Mouse (Mus musculus): Measurements from ENCODE around the gene Gli3. TPM values are rescaled to one million over a fixed set of nuclear protein-coding genes. Genes with fewer than 3 reads are reported as not detected.

Gli3 gene
- polyA plus RNA-seq, 1 experiment from 2014 or later, result 13.7 TPM

- Histone ChIP-seq H3K9ac (no peak overlapping the region), H3K9me3 (replicated peaks) (no peaks in the 10 kb centered on the region), H3K27ac (no peak overlapping the region), H3K4me1 (peaks cover 57% of the 10 kb centered on the region), H3K27me3 (no peaks in the 10 kb centered on the region), H3K4me2 (no peak overlapping the region), H3K4me3 (replicated peaks) (no peak overlapping the region), H3K36me3 (no peaks in the 10 kb centered on the region)
- 33% methylated on average over 5 of the region's 5 CpGs for WGBS
- no peak for ATAC-seq (replicated peaks; ENCODE audit: low FRiP score)
These were observed 79.0 kb downstream of the Gli3 start for GRCm38 (mm10) chr13:15542053-15542452.

- Histone ChIP-seq H3K9ac (no peak overlapping the region), H3K4me1 (peaks cover 44% of the 10 kb centered on the region), H3K4me2 (0 out of 2 replicates have a peak overlapping the region, but pooled peaks have one; percentile 7), H3K27ac (peak overlapping the region; percentile 61), H3K9me3 (replicated peaks) (no peaks in the 10 kb centered on the region), H3K36me3 (peaks cover 5% of the 10 kb centered on the region; the same call in 1 of the 2 replicates), H3K4me3 (replicated peaks) (no peak overlapping the region), H3K27me3 (no peaks in the 10 kb centered on the region)
- no peak for ATAC-seq (replicated peaks; ENCODE audit: low FRiP score)
- 58% methylated on average over 12 of the region's 12 CpGs for WGBS
These were observed 80.3 kb downstream of the Gli3 start for GRCm38 (mm10) chr13:15543169-15543887.

GRCm38 (mm10) chr13:15543888-15544640 is 81.0 kb downstream of the Gli3 start:
- 19% methylated on average over 7 of the region's 7 CpGs for WGBS
- Histone ChIP-seq H3K4me2 (0 out of 2 replicates have a peak overlapping the region, but pooled peaks have one; percentile 7), H3K36me3 (peaks cover 7% of the 10 kb centered on the region; the same call in 1 of the 2 replicates), H3K9me3 (replicated peaks) (no peaks in the 10 kb centered on the region), H3K4me3 (replicated peaks) (no peak overlapping the region), H3K27me3 (no peaks in the 10 kb centered on the region), H3K4me1 (peaks cover 42% of the 10 kb centered on the region), H3K9ac (no peak overlapping the region), H3K27ac (peak overlapping the region; percentile 61)
- peak; percentile 83 for ATAC-seq (replicated peaks; ENCODE audit: low FRiP score)

- no peak for ATAC-seq (replicated peaks; ENCODE audit: low FRiP score)
- Histone ChIP-seq H3K36me3 (peaks cover 7% of the 10 kb centered on the region; the same call in 1 of the 2 replicates), H3K27ac (no peak overlapping the region), H3K4me3 (replicated peaks) (no peak overlapping the region), H3K27me3 (no peaks in the 10 kb centered on the region), H3K9ac (no peak overlapping the region), H3K9me3 (replicated peaks) (no peaks in the 10 kb centered on the region), H3K4me2 (no peak overlapping the region), H3K4me1 (peaks cover 44% of the 10 kb centered on the region)
- 47% methylated on average over 4 of the region's 4 CpGs for WGBS
These were observed 82.4 kb downstream of the Gli3 start for GRCm38 (mm10) chr13:15545346-15545896.

- Histone ChIP-seq H3K27me3 (no peaks in the 10 kb centered on the region), H3K36me3 (peaks cover 7% of the 10 kb centered on the region; the same call in 1 of the 2 replicates), H3K27ac (no peak overlapping the region), H3K9ac (no peak overlapping the region), H3K4me2 (no peak overlapping the region), H3K4me3 (replicated peaks) (no peak overlapping the region), H3K9me3 (replicated peaks) (no peaks in the 10 kb centered on the region), H3K4me1 (peaks cover 50% of the 10 kb centered on the region)
- 76% methylated on average over 4 of the region's 4 CpGs for WGBS
- ATAC-seq (replicated peaks; ENCODE audit: low FRiP score), result no peak
These were observed 83.2 kb downstream of the Gli3 start for GRCm38 (mm10) chr13:15546258-15546657.

- no peak overlapping the region for H3K27ac ChIP-seq
- H3K27me3 ChIP-seq, result no peaks in the 10 kb centered on the region
- no peak for ATAC-seq (replicated peaks; ENCODE audit: low FRiP score)
- H3K4me3 ChIP-seq (replicated peaks), result no peak overlapping the region
- H3K9me3 ChIP-seq (replicated peaks), result no peaks in the 10 kb centered on the region
- H3K4me1 ChIP-seq, result peaks cover 27% of the 10 kb centered on the region
- H3K9ac ChIP-seq, result no peak overlapping the region
- no peak overlapping the region for H3K4me2 ChIP-seq
- peaks cover 7% of the 10 kb centered on the region; the same call in 1 of the 2 replicates for H3K36me3 ChIP-seq
- 36% methylated on average over 6 of the region's 6 CpGs for WGBS
These were observed 86.4 kb downstream of the Gli3 start for GRCm38 (mm10) chr13:15549466-15549865.

GRCm38 (mm10) chr13:15550027-15550602 is 87.1 kb downstream of the Gli3 start:
- no peak for ATAC-seq (replicated peaks; ENCODE audit: low FRiP score)
- Histone ChIP-seq H3K9ac (no peak overlapping the region), H3K36me3 (peaks cover 7% of the 10 kb centered on the region; the same call in 1 of the 2 replicates), H3K27me3 (no peaks in the 10 kb centered on the region), H3K27ac (no peak overlapping the region), H3K4me2 (no peak overlapping the region), H3K9me3 (replicated peaks) (no peaks in the 10 kb centered on the region), H3K4me3 (replicated peaks) (no peak overlapping the region), H3K4me1 (peaks cover 20% of the 10 kb centered on the region)
- WGBS, result 62% methylated on average over 8 of the region's 8 CpGs

GRCm38 (mm10) chr13:15550731-15551130 is 87.7 kb downstream of the Gli3 start:
- H3K4me1 ChIP-seq, result peaks cover 14% of the 10 kb centered on the region
- WGBS, result 62% methylated on average over 6 of the region's 6 CpGs
- H3K9ac ChIP-seq, result no peak overlapping the region
- no peaks in the 10 kb centered on the region for H3K27me3 ChIP-seq
- H3K27ac ChIP-seq, result no peak overlapping the region
- peaks cover 7% of the 10 kb centered on the region; the same call in 1 of the 2 replicates for H3K36me3 ChIP-seq
- H3K9me3 ChIP-seq (replicated peaks), result no peaks in the 10 kb centered on the region
- ATAC-seq (replicated peaks; ENCODE audit: low FRiP score), result peak; percentile 37; the same call in 1 of the 2 replicates
- no peak overlapping the region for H3K4me3 ChIP-seq (replicated peaks)
- no peak overlapping the region for H3K4me2 ChIP-seq

GRCm38 (mm10) chr13:15552009-15552408 is 89.0 kb downstream of the Gli3 start:
- Histone ChIP-seq H3K36me3 (peaks cover 7% of the 10 kb centered on the region; the same call in 1 of the 2 replicates), H3K27me3 (no peaks in the 10 kb centered on the region), H3K27ac (no peak overlapping the region), H3K4me3 (replicated peaks) (no peak overlapping the region), H3K9me3 (replicated peaks) (no peaks in the 10 kb centered on the region), H3K4me2 (no peak overlapping the region), H3K9ac (no peak overlapping the region), H3K4me1 (peaks cover 14% of the 10 kb centered on the region; the same call in 1 of the 2 replicates)
- ATAC-seq (replicated peaks; ENCODE audit: low FRiP score), result no peak
- 85% methylated on average over 3 of the region's 3 CpGs for WGBS

- H3K4me2 ChIP-seq, result no peak overlapping the region
- WGBS, result 47% methylated on average over 2 of the region's 2 CpGs
- no peaks in the 10 kb centered on the region for H3K27me3 ChIP-seq
- no peak overlapping the region for H3K27ac ChIP-seq
- no peak; the same call in 1 of the 2 replicates for ATAC-seq (replicated peaks; ENCODE audit: low FRiP score)
- H3K4me3 ChIP-seq (replicated peaks), result no peak overlapping the region
- no peaks in the 10 kb centered on the region for H3K36me3 ChIP-seq
- H3K9me3 ChIP-seq (replicated peaks), result no peaks in the 10 kb centered on the region
- H3K4me1 ChIP-seq, result peaks cover 14% of the 10 kb centered on the region
- no peak overlapping the region for H3K9ac ChIP-seq
These were observed 93.6 kb downstream of the Gli3 start for GRCm38 (mm10) chr13:15556646-15557098.

- Histone ChIP-seq H3K4me1 (peaks cover 18% of the 10 kb centered on the region), H3K9me3 (replicated peaks) (no peaks in the 10 kb centered on the region), H3K36me3 (no peaks in the 10 kb centered on the region), H3K27ac (no peak overlapping the region), H3K27me3 (no peaks in the 10 kb centered on the region), H3K4me3 (replicated peaks) (no peak overlapping the region), H3K4me2 (no peak overlapping the region), H3K9ac (no peak overlapping the region)
- 65% methylated on average over 3 of the region's 3 CpGs for WGBS
- ATAC-seq (replicated peaks; ENCODE audit: low FRiP score), result no peak
These were observed 98.4 kb downstream of the Gli3 start for GRCm38 (mm10) chr13:15561441-15561840.

Data from kidney, embryonic 15.5 days (tissue).